Mouse (Mus musculus) hindbrain, embryonic 14.5 days (tissue): ENCODE measurements at regions not wholly inside any gene's neighbourhood (a gene's known extent, or its start where the extent isn't known, plus 50 kb on each side); places are given as distances from the start of the nearest gene placed in this dataset.

Source experiments
- ATAC-seq: fragments of 200-750 bp; cut with Nextera tagmentation; 2 replicates; pipeline ENCODE4 v1.8.0; 2017; ENCODE audit warnings: moderate number of reproducible peaks, mild to moderate bottlenecking, moderate TSS enrichment, moderate library complexity; ENCODE audit not compliant: low FRiP score
- DNase-seq: peaks from one replicate; pipeline ENCODE4 v3.0.0-alpha.2; 2015; ENCODE audit warnings: low spot score
- H3K27ac ChIP-seq: fragments of 300-500 bp; sonication (generic); 2 replicates; pipeline ENCODE4 v1.5.1; 2014; ENCODE audit warnings: mild to moderate bottlenecking, moderate library complexity
- H3K27me3 ChIP-seq: fragments of 300-500 bp; sonication (generic); 2 replicates; pipeline ENCODE4 v1.6.1; 2014; ENCODE audit warnings: mild to moderate bottlenecking, low read length, mixed read lengths; ENCODE audit not compliant: control insufficient read depth, insufficient read depth
- H3K36me3 ChIP-seq: fragments of 300-500 bp; sonication (generic); replicated peaks from 2 replicates; pipeline ENCODE4 v1.6.1; 2014; ENCODE audit not compliant: control insufficient read depth, insufficient read depth
- H3K4me1 ChIP-seq: fragments of 300-500 bp; sonication (generic); replicated peaks from 2 replicates; pipeline ENCODE4 v1.6.1; 2014; ENCODE audit warnings: antibody characterized with exemption, low read length, mixed read lengths; ENCODE audit not compliant: control insufficient read depth, insufficient read depth
- H3K4me2 ChIP-seq: fragments of 300-500 bp; sonication (generic); replicated peaks from 2 replicates; pipeline ENCODE4 v1.6.1; 2014; ENCODE audit warnings: mild to moderate bottlenecking, moderate library complexity
- H3K4me3 ChIP-seq: fragments of 300-500 bp; sonication (generic); replicated peaks from 2 replicates; pipeline ENCODE4 v1.5.1; 2014; ENCODE audit warnings: mild to moderate bottlenecking, low read length
- H3K9ac ChIP-seq: fragments of 300-500 bp; sonication (generic); 2 replicates; pipeline ENCODE4 v1.6.1; 2014
- H3K9me3 ChIP-seq: fragments of 300-500 bp; sonication (generic); 2 replicates; pipeline ENCODE4 v1.6.1; 2016; ENCODE audit warnings: low read length; ENCODE audit not compliant: control insufficient read depth
- WGBS: fragments of 180-500 bp; shearing (Covaris S2); extraction: QIAGEN DNeasy Blood & Tissue Kit; methylation state at CpG from one replicate; pipeline ENCODE4 v1.1.7; 2014; 5-methylcytosine and 5-hydroxymethylcytosine counted together

DNA sequence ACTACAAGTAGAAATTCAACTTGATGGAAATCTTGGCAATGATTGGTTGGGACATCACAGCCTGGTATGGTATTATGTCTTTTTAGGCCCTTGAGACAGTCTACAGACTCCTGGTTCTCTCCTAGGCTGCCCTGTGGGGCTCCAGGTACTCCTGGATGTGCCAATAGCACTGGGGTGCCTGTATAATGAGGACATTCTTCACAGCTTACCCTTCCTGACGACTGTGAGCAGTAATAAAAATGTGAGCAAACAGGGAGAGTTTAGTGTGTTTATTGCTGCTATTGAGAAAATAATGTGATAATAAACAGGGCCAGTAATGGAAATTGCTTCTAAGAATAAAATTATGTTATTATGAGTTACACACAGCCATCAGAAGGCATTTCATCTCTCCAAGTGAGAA is 150.2 kb downstream of the Fam84a start:
- 58% methylated on average over 1 of the region's 1 CpGs for WGBS
- Histone ChIP-seq H3K36me3 (no peaks in the 10 kb centered on the region), H3K4me3 (no peak overlapping the region), H3K27me3 (no peaks in the 10 kb centered on the region), H3K4me2 (no peak overlapping the region), H3K4me1 (no peaks in the 10 kb centered on the region), H3K9me3 (no peaks in the 10 kb centered on the region), H3K9ac (no peak overlapping the region), H3K27ac (no peak overlapping the region)
- ATAC-seq = no peak; the same call in 1 of the 2 replicates
- no peak for DNase-seq

DNA sequence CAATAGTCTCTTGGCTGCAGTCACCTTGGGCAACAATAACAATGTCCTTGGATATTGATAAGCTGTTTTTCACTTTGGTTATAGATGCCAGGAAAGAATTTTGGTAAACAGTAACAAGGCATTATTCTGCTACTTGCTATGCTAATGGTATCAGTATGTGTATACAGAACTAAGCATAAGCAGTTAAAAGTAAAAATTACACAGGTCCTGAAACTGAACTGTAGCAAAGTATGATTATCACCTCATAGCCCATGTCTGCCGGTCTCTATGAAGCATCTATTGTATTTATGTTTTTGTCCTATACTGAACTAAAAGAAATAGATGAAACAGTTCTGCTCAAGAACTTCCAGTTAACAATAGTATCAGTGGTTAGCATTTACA is 167.5 kb downstream of the Fam84a start:
- Histone ChIP-seq H3K9me3 (no peaks in the 10 kb centered on the region), H3K36me3 (no peaks in the 10 kb centered on the region), H3K9ac (no peak overlapping the region), H3K4me3 (no peak overlapping the region), H3K4me1 (no peaks in the 10 kb centered on the region; the same call in 1 of the 2 replicates), H3K27me3 (no peaks in the 10 kb centered on the region), H3K27ac (0 out of 2 replicates have a peak overlapping the region, but pooled peaks have one; percentile 7), H3K4me2 (no peak overlapping the region)
- no peak for DNase-seq
- WGBS = 37% methylated on average over 1 of the region's 1 CpGs
- ATAC-seq = peak; percentile 7; the same call in 1 of the 2 replicates

DNA sequence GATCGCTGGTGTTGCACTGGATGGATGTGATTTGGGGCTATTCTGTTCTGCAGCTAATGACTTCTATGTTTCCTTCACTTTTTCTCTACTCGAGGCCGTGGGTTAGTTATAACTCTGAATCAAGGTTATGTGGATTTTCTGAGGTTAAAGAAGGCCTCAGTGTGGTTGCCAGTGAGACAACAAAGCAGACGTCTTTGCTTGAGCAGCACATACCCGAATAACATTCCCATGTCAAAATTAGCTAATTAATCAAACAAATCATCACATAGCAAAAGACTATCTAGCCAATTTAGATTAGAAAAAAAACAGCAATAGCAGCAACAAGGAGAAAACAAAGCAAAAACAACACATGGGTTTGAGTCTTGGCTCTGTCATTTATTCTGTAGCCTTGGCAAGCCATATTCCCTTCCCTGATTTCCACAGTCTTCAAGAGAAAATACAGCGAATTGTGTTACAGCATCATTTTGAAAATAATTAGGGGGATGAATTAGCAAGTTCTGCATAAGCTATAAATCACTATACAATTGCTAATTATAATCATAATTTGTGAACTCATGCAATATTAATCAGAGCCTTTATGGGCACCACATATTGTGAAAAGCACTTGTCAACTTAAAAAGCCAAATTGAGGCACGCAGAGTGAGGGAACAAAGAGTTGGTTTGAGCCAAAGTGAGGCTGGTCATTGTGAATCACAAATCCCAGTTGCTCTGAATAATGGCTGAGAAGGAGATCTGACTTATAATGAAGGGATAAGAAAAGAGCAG is 168.0 kb downstream of the Fam84a start:
- 0 out of 2 replicates have a peak overlapping the region, but pooled peaks have one; percentile 7 for H3K27ac ChIP-seq
- H3K27me3 ChIP-seq = no peaks in the 10 kb centered on the region

DNA sequence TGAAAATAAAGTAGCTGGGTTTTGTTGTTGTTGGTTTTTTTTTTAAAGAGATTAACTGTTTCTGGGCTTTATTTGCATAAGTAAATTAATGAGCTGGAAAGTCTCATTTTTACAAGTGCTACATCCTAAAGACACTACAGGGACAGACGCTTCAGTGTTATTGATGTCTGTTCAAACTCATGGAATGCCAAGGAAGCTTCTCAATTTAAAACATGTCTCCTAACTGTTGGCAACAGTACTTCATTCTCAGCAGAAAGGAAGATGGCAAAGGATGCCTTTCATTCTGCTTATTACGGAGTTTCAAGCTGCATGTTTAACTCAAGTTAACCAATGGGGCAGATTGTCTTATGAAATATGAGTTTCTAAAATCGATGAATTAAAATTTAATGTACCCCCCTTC is 187.3 kb downstream of the Fam84a start:
- 80% methylated on average over 3 of the region's 3 CpGs for WGBS
- Histone ChIP-seq H3K4me3 (no peak overlapping the region), H3K4me1 (no peaks in the 10 kb centered on the region), H3K36me3 (no peaks in the 10 kb centered on the region), H3K27me3 (no peaks in the 10 kb centered on the region), H3K27ac (no peak overlapping the region), H3K9me3 (no peaks in the 10 kb centered on the region), H3K9ac (no peak overlapping the region), H3K4me2 (no peak overlapping the region)
- ATAC-seq (no peak), DNase-seq (no peak)

More for the DNA sequence above, 168.0 kb downstream of the Fam84a start:
- WGBS = 25% methylated on average over 7 of the region's 7 CpGs
- no peaks in the 10 kb centered on the region for H3K9me3 ChIP-seq
- no peaks in the 10 kb centered on the region; the same call in 1 of the 2 replicates for H3K4me1 ChIP-seq
- ATAC-seq (peak; percentile 82), DNase-seq (peak; percentile 33)
- no peak overlapping the region for H3K4me2 ChIP-seq
- no peak overlapping the region for H3K9ac ChIP-seq
- H3K4me3 ChIP-seq = no peak overlapping the region
- H3K36me3 ChIP-seq = no peaks in the 10 kb centered on the region

DNA sequence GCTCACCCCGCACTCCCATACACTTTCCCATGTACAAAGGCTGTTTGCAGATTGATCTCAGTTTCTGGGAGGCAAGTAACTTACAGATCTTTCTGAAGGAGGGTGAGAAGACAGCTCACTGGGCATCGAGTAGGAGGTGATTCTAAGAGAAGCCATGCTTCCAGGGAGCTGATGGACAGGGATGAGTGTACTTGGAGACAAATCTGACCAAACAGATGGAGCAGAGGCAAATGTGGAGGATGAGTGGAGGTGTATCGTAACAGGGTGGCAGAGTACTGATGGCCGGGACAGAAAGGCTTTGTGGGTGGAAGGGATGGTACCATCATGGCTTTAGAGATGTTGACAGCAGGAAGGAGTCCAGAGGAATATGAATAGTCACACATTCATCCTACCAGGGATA is 212.4 kb downstream of the Fam84a start:
- Histone ChIP-seq H3K9ac (no peak overlapping the region), H3K4me3 (no peak overlapping the region), H3K27me3 (no peaks in the 10 kb centered on the region), H3K9me3 (no peaks in the 10 kb centered on the region), H3K36me3 (no peaks in the 10 kb centered on the region), H3K4me1 (no peaks in the 10 kb centered on the region), H3K4me2 (no peak overlapping the region), H3K27ac (no peak overlapping the region)
- DNase-seq (no peak), ATAC-seq (no peak)
- 97% methylated on average over 4 of the region's 4 CpGs for WGBS

DNA sequence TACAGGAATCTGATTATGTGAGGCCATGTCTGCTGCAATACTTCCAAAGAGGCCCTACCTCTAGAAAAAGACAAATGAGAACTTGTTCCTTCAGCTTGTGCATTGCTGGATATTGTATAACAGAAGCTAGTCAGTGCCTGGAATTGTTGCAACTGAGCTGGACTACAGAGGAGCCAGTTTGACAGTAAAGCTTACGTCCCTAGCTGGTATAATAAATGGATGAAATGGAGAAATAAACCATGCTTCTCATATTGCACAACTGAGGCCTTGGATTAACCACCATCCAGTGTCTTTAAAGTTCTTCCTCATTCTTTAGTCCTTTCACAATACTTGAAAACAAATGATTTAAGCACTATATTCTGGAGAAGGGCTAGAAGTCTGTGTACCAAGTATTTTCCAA is 230.8 kb downstream of the Fam84a start:
- no peaks in the 10 kb centered on the region for H3K4me1 ChIP-seq
- no peak overlapping the region for H3K4me2 ChIP-seq
- DNase-seq (no peak), ATAC-seq (no peak)
- H3K27ac ChIP-seq = no peak overlapping the region
- H3K9ac ChIP-seq = no peak overlapping the region
- no peaks in the 10 kb centered on the region for H3K9me3 ChIP-seq
- no peaks in the 10 kb centered on the region for H3K36me3 ChIP-seq
- H3K4me3 ChIP-seq = no peak overlapping the region
- 86% methylated on average over 1 of the region's 1 CpGs for WGBS
- no peaks in the 10 kb centered on the region for H3K27me3 ChIP-seq

DNA sequence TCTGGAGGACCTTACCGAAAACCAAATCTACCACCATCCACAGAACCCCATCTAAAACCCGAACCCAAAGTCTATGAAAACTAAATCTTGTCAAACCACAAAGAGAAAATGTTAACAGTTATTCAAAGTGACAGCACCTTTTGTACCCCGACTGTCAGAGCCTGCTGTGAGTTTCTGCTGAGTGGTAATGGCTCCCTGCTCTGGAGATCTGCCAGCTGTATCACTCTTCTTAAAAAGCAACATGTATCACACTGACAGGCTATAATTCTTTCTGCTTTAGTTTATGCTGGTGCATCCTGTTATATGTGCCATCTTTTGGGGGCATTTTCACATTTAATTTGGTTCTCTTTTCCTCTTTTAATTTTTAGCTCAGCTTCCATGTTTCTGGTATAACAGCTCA is 268.5 kb downstream of the Fam84a start:
- Histone ChIP-seq H3K4me3 (no peak overlapping the region), H3K4me1 (no peaks in the 10 kb centered on the region), H3K9ac (no peak overlapping the region), H3K4me2 (no peak overlapping the region), H3K36me3 (no peaks in the 10 kb centered on the region), H3K27me3 (no peaks in the 10 kb centered on the region), H3K9me3 (no peaks in the 10 kb centered on the region), H3K27ac (no peak overlapping the region)
- no peak for DNase-seq
- 49% methylated on average over 3 of the region's 3 CpGs for WGBS
- ATAC-seq = no peak

DNA sequence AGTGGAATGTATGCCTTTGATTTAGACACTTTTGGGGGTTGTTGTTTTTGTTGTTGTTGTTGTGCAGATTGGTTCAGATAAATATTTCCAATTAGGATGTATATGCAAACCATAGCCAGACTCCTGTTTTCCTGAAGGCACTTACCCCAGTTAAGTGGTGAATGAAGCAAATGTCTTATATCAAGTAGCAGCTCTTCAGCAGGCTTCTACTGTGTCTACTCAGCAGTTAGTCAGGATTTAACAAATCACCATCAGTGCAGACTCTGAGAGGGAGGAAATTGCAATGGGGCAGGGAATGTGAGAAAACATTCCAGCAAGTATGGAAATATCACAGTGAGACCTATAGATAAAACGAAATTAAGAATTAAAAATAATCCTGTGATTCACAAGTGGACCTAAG is 282.7 kb downstream of the Fam84a start:
- H3K4me3 ChIP-seq = no peak overlapping the region
- H3K9ac ChIP-seq = no peak overlapping the region
- no peaks in the 10 kb centered on the region for H3K9me3 ChIP-seq
- DNase-seq = no peak
- H3K27me3 ChIP-seq = no peaks in the 10 kb centered on the region
- no peak for ATAC-seq
- H3K36me3 ChIP-seq = no peaks in the 10 kb centered on the region
- no peak overlapping the region for H3K27ac ChIP-seq
- 71% methylated on average over 1 of the region's 1 CpGs for WGBS
- no peak overlapping the region for H3K4me2 ChIP-seq
- H3K4me1 ChIP-seq = no peaks in the 10 kb centered on the region

DNA sequence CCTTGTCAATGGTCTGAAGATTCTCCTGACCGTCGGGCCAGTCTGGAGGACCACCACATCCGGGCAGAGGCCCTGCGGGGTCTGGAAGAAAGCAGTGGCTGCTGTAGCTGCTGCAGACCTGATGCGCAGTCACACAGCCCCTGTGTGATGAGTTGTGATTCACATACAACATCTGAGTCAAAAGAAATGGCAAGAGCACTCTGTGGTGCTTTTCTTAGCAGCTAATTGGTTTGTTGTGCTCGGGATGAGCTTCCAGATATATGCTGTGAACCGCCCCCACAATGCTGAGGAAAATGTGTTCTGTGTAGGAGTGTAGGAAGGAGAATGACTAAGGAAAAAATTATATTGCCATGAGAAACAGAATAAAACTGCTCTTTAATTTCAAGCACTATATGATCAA is 290.6 kb downstream of the Fam84a start:
- Histone ChIP-seq H3K4me1 (no peaks in the 10 kb centered on the region), H3K36me3 (no peaks in the 10 kb centered on the region), H3K9ac (no peak overlapping the region), H3K9me3 (no peaks in the 10 kb centered on the region), H3K4me2 (no peak overlapping the region), H3K27me3 (no peaks in the 10 kb centered on the region), H3K4me3 (no peak overlapping the region), H3K27ac (no peak overlapping the region)
- no peak for ATAC-seq
- 91% methylated on average over 7 of the region's 7 CpGs for WGBS
- no peak for DNase-seq
